Mouse (Mus musculus): Measurements from ENCODE around the gene Kctd21. TPM values are rescaled to one million over a fixed set of nuclear protein-coding genes. Genes with fewer than 3 reads are reported as not detected.

Kctd21 gene
- total RNA-seq, 2 experiments from 2014 or later: 4.0 to 5.4 TPM

DNA sequence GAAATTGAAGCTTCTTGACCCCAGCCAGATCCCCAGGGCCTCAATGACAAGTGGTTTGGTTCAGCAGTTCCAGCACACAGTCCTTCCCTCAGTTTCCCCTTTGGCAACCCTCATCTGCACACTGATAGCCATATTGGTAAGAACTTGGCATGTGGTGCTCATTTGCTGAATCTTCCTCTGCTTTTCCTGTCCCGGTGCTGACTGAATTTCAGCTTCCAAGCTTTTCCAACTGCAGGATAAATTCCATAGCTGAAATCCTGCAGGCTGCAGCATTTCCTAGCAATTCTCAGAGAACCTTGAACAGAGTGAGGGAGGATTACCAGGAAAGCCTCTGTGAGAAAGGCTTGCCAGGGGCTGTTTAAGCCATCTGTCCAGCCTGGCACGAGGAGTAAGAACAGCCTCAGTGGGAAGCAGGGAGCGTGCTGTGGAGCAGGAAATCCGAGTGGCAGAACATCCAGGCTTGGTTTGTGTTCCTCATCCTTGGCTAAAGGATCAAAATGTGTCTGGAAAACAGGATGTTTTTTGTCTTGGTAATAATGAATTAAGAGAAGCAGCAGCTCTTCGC, 54.8 kb downstream of the Kctd21 start:
- no peak for DNase-seq

DNA sequence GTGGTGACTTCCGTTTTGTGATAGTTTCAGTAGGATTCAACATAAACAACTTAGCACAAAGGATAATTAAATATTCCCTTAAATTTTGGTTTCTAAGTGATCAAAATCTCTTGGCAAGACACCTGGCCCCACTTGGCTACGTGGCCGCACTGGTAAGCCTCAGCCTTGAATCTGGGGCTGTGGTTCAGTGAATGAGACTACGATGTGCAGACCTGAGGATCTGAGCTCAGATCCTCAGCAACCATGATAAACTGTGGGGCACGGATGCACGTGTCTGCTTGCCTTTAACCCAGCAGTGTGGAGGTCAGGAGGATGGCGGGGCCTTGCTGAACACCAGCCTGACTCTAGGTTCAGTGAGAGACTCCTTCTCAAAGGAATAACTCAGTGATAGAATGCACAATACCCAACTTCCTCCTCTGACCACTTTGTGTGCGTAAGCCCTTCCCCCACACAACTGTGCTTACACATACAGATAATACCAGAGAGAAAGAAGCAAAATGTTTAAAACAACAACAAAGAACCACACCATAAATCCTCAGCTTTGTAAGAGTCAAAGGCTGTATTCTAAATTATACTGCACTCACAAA, 55.5 kb downstream of the Kctd21 start:
- no peak for DNase-seq

DNA sequence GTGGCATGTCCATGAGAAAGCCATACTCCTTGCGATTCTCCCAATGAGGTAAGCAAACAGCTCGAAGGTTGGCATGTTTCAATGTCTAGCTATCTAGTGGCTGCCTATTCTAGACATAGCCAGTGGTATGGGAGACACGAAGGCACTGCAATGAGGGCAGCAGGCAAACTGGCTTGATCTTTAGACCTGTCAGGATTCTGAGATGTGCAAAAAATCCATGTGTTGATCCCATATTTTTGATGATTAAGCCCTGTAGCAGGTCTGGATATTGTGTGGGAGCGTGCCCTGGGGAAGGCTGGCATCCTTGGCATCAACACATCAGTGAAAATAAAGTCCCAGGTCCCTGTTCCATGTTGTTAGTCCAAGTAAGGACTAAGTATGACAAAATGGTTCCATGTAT, 56.4 kb downstream of the Kctd21 start:
- DNase-seq: no peak

DNA sequence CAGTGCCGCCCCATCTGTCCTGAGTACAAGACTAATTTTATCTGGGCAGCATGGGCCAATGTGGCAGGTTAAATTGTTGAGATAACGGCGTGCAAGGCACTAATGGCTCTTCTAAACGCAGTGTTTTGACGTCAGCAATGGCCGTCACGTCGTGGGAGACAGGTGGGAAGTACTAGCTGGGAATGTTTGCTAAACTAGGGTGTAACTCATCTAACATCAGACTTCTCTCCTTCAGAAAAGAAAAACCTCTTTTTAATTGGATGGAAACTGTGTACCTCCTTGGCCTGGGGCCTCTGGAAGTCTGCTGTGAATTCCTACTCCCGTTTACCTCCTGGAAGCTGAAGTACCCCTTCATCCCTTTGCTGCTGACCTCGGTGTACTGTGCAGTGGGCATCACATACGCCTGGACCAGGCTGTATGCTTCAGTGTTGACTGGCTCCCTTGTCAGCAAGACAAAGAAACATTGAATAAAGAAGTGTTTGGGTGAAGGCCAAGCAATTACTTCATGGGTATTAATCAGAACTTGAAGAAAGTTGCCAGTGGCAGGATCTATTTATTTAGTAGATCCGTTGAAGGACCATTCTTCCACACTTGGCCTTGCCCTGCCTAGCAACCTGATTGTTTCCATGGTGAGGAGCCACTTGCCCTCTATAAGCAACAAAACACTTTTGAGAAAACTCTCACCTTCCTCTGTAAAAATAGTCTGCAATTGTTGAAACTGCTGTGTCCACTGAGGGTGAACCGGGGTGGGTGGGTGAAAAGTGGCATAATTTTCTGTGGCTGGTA, 59.4 kb downstream of the Kctd21 start:
- no peak for DNase-seq

DNA sequence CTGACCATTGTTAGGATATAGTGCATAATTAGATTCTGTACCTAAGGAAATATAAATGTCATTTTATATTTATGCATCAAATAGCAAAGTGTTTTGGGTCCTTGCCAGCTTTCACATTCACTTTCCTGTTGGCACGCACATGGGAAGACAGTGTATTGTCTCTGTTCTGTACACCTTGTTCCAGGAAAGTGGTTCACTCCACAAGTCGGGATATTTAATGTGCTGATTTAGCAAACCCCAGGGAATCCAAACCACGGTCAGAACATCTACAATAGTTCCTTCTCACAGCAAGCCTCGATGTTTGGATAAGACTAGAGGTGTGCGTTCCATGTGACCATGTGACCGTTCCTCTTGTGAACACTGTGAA, 59.9 kb downstream of the Kctd21 start:
- DNase-seq: no peak

DNA sequence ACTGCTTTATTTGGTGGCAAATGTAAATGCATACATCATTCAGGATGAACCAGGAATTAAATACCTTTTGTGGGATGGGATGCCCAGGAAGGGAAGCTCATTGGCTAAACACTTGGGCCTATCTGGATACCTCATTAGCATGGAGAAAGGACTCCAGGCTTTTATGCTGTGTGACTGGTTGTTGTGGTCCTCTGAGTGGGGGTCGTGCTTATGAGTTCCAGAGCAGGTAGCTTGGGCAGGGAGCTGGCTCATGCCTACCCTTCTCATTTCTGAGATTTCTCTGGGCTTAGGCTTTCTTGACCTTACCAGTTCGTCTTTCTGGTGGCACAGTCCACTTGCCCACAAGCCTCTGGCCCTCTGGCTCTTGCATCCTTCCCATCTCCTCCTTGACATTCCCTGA, 62.2 kb downstream of the Kctd21 start:
- no peak for DNase-seq

DNA sequence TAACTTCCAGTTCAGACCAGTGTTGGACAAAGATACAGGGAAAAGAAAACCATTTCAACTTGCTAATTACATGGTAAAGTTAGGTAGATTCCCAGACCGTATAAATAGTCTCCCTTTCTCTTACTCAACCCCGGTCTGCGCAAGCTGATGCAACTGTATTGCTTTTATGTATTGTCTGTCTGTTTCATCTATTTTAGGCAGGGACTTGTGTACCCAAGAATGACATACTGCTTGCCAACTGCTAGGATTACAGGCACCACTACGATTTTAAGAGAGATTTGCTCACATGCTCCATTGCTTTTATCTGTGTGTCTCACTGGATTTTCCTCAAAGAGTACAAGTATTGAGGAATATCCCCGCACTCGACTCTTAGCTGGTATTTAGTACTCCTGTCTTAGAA, 66.8 kb downstream of the Kctd21 start:
- no peak for DNase-seq

Other genes with a start within 250 kb of the Kctd21 start
- gene Usp35, start 307 bp upstream of the Kctd21 start, total RNA-seq (2021): 1 to 10 TPM; 3.6 to 7.1 TPM
- gene Alg8, start 39.3 kb downstream of the Kctd21 start, total RNA-seq (2021): 10 to 100 TPM; 13.2 to 13.8 TPM
- 100 to 1,000 TPM; 603 to 657 TPM for gene Ndufc2, start 67.7 kb downstream of the Kctd21 start, total RNA-seq (2021)
- 100 to 1,000 TPM; 444 to 455 TPM for gene Thrsp, start 85.4 kb downstream of the Kctd21 start, total RNA-seq (2021)
- 1 to 10 TPM; 2.0 to 3.1 TPM for gene Kctd14, start 119.0 kb downstream of the Kctd21 start, total RNA-seq (2021)
- gene Ints4, start 148.6 kb downstream of the Kctd21 start, total RNA-seq (2021): 10 to 100 TPM; 47.3 to 56.3 TPM
- 10 to 100 TPM; 38.3 to 49.7 TPM for gene Aamdc, start 247.2 kb downstream of the Kctd21 start, total RNA-seq (2021)
- gene Rsf1, start 247.6 kb downstream of the Kctd21 start, total RNA-seq (2021): 10 to 100 TPM; 24.8 to 28.5 TPM

Data from adrenal gland, postnatal 10 days (tissue).